Mouse (Mus musculus) cerebellum, adult 9-10 months (tissue): ENCODE results near the gene Gpbp1.

ENCODE experiments used
- DNase-seq: peaks from one replicate; pipeline ENCODE4 v3.0.0; 2022

The Gpbp1 gene

GRCm38 (mm10) chr13:111489802-111490723, at the start of gene Gpbp1:
Gene Gpbp1 (minus strand): TSS chr13:111490111.
- DNase-seq: peak; percentile 100

GRCm38 (mm10) chr13:111537718-111538117, 47.8 kb upstream of the Gpbp1 start:
- no peak for DNase-seq

GRCm38 (mm10) chr13:111536207-111536887, 46.4 kb upstream of the Gpbp1 start:
- DNase-seq: no peak

- no peak for DNase-seq
These were observed 44.2 kb upstream of the Gpbp1 start for GRCm38 (mm10) chr13:111534131-111534530.

DNA sequence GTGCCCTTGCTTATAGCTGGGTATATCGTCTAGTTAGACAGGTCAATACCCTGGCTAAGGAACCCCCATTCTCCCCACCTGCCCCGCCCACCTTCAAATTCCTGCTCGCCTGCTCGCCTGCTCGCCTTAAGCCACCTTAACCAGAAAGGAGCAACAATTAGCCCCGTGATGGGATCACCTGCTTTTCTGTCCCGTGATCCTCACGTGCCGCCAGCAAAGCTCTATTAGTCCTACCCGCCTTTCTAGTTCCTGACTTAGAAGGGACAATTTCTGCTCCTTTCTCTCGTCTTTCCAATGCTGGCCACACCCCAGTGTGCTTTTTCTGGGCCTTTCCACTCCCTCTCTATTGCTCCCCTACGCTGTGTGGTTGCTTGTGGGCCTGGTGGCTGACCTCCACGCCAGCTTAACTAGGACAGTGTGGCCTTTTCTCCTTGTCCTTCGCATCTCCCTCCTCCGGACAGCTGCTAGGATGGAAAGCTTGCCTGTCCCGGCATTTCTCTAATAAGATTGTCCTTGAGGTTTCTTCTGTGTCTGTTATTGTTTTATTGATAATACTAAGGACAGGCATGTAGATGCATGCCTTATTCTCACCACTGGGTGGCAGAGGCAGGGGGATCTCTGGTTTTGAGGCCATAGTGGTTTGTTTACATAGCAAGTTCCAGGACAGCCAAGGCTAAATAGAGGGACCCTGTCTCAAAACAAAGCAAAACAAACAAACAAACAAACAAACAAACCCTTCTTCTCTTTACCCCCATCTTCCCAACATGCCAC, 42.5 kb upstream of the Gpbp1 start:
- peak; percentile 5 for DNase-seq

- no peak for DNase-seq
These were observed 41.8 kb upstream of the Gpbp1 start for GRCm38 (mm10) chr13:111531701-111532100.

DNA sequence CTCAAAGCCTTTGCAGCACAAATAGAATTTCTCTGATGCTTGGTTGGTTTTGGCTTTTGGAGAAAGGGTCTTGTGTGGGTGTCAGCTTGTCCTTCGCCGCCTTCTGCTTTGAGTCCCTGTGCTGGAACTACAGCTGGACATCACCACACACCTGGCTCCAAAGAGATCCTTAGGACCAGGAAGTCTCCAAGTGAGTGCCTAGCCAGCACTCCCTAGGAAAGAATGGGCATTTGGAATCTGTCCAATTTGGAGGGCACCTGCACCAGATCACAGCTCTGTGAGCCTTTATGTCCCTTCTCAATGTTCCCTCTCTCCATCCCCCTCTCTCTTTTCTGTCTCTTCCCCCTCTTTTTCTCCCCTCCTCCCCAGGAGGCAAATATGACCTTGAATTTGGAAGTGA, 34.4 kb upstream of the Gpbp1 start:
- DNase-seq: no peak

- DNase-seq: no peak
These were observed 32.4 kb upstream of the Gpbp1 start for GRCm38 (mm10) chr13:111522336-111522735.

- no peak for DNase-seq
These were observed 30.5 kb upstream of the Gpbp1 start for GRCm38 (mm10) chr13:111520456-111520855.

- DNase-seq: no peak
These were observed 28.4 kb upstream of the Gpbp1 start for GRCm38 (mm10) chr13:111518332-111518731.

DNA sequence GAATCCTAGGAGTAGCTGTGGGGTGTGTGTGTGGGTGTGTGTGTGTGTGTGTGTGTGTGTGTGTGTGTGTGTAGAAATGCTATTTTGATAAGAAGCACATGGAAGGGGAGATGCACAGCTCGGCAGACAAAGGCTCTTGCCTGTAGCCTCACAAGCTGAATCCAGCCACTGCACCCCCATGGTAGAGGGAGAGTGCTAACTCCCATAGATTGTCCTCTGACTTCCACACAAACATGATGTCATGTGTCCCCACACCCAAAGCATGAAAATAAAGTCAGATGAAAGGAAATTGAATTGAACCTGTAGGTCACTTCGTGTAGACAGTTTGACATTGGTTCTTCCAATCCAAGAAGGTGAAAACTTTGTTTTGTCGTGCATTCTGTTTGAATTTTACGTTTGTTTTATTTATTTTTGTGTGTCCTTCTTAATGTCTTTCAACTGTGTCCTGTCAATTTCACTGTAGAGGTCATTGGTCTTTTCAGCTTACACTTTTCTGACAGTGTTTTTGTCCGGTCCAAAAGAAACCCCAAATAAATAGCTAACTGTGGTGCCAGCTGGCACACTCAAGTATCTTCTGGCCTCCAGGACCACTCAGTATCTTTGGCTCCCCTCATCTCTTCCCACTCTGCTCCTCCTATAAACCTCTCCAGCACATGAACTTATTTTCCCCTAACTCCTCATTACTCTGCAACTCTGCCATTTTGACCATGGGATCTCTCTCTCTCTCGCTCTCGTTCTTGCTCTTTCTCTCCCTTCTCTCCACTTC, 26.7 kb upstream of the Gpbp1 start:
- DNase-seq: no peak

DNA sequence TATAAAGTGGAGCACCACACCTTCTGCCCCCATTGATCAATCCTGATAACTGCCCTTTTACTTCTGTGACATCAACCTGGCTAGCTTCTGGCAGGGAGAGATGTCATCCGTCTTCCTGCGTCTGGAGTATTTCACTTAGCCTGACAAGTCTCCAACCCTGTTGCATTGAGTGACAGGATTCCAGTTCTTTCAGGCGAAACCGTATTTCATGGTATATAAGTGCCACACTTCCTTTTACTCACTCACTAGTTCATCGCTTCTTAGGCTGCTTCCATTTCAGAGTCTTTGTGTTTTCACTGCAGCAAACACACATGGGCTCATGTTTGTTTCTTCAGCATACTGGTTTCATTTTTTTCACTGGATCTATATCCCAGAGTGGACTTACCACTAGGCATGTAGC, 19.5 kb upstream of the Gpbp1 start:
- no peak for DNase-seq

GRCm38 (mm10) chr13:111508645-111509044, 18.7 kb upstream of the Gpbp1 start:
- no peak for DNase-seq

GRCm38 (mm10) chr13:111494330-111495029, 4.6 kb upstream of the Gpbp1 start:
- no peak for DNase-seq

DNA sequence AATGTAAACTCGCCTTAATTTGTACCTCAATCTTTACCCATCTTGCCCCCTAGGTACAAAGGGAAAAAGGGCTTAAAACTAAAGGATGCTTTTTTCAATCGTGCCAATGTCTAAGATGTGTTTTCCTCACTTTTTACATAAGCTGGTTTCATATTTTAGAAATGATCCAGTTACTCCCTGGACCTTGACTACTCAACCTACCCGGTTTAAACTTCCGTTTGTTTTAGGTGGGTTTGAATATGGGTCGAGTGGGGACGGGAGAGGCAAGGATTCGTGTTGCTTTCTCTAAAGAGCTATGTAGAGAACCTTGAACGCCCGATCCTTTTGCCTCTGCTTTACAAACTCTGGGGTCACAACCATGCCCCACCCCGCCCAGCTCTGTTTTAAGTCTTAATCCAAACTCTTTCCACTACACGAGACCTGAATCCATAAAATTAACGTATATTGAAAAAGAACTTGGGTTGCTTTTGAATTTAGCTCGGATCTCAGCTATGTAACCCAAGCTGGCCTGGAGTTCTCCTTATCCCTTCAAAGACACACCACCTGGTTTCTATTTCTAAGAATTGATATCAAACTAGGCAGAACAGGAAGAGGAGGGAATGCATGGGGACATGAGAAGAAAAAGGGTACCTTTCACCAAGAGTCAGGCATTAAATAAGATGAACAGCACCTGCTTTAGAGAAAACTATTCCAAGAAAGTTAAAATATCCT, 1.3 kb upstream of the Gpbp1 start:
- DNase-seq: no peak

GRCm38 (mm10) chr13:111489502-111489801, 459 bp downstream of the Gpbp1 start:
- DNase-seq: no peak

DNA sequence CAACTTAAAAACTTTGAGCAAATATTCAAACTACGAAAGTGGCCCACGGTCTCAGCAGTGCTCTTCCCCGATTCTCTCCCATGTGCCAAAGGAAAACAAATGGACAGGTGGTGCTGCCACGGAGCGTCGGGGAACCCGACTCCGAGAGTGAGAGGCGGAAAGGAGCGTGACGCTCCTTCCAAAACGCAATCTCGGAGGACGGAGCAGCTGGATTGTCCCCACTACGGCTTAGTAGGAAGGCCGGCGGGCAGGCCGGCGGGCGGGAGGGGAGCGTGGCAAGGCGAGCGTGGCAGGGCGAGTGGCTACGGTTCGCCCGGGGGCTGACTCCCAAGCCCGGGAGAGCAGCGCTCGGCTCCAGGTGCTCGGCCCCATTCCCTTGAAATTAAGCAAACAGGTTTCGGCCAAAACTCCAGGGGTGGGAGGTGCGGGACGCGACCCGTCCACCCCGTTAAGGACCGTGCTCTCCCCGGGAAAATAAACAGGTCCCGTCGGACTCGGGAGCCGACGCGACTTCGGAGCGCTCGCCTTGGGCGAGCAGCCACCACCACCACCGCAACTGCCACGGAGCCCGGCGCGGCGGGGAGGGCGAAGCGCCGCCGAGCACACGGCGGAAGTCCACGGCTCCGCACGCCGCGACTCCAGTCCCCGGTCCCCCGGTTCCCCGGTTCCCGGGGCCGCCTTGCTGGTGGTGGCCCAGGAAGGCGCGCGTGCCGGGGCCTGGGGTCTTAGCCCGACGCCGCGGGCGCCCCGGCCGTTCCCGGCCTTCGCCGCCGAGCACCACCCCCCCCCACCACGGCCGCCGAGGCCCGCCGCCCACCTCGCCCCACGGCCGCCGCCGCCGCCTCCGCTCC, 1.0 kb downstream of the Gpbp1 start:
- peak; percentile 55 for DNase-seq

- DNase-seq: no peak
These were observed 12.2 kb downstream of the Gpbp1 start for GRCm38 (mm10) chr13:111477695-111478094.

- no peak for DNase-seq
These were observed 19.2 kb downstream of the Gpbp1 start for GRCm38 (mm10) chr13:111470562-111471237.

- DNase-seq: no peak
These were observed 22.6 kb downstream of the Gpbp1 start for GRCm38 (mm10) chr13:111467350-111467749.
